Mouse (Mus musculus) thymus, postnatal 36 days (tissue): ENCODE data around the gene Glyatl3.

Experiments
- DNase-seq, 2 experiments: peaks; one replicate each; pipeline ENCODE4 v3.0.0; 2022; ENCODE audit warnings: mixed read lengths in 2 of 2

Glyatl3 gene

DNA sequence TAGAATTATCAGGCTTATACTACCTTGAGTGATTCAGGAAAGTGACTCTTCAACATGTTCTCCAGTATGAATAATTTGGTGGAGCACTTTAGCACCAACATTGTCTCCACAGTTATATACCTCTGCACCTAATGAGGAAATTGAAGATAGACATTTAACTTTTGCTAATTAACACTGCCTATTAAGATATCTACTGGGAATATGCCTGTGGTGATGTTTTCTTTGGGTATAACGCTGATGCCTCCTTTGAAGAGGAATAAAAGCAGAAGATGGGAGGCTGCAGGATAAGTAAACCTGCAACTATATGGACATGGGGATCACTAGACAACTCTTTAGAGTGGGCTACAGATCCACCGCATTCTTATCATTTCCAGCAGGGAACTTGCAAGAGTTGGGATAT lies at the start of gene Glyatl3:
Glyatl3 (minus strand) TSS at position 101 of the 400 bp plus-strand sequence.
- DNase-seq = no peak

- no peak for DNase-seq
Measured at GRCm38 (mm10) chr17:40948518-40948917, 34.4 kb upstream of the Glyatl3 start.

DNA sequence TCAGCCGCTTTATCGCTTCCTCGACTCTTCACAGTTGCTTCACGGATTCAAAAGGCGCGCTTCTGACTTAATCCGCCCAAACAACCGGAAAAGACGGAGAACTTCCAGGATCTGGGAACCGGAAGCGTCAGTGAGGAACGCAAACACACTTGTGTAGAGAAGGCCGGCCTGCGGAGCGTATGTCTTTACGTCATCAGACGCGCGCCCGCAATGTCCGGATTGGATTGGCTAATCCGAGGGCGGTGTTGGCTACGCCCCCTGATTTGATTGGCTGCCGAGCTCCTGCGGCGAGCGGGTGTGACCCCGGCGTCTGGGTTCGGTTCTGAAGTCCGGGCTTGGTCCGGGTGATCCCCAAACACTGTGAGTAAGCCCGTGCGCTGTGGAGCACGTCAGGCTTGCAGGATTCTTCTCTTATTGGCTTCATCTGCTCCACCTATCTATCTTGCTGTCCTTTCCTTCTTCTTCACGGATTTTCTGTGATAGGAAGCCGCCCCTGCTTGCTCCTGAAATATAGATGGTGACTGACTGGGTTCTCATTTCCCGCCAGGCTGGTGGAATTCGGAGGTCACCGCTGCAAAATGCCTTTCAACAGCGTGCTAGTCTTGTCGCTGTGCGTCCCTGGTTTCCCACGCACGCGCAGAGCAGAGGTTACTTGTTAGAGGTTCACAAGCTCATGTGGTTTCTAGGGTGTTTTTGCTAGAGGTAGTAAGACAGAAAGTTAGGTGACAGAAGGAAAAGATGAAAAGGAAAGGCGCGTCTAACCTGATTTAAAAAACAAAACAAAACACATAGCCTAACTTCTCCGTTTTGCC lies 20.5 kb upstream of the Glyatl3 start, which contains the start of the genes Mut and Cenpq:
Mut (plus strand) TSS at position 266 of the 812 bp plus-strand sequence.
Cenpq (minus strand) TSS at position 628 of the 812 bp plus-strand sequence.
- DNase-seq = peak; percentile 93 to 94

GRCm38 (mm10) chr17:40933985-40934384 lies 19.8 kb upstream of the Glyatl3 start:
- no peak for DNase-seq

DNA sequence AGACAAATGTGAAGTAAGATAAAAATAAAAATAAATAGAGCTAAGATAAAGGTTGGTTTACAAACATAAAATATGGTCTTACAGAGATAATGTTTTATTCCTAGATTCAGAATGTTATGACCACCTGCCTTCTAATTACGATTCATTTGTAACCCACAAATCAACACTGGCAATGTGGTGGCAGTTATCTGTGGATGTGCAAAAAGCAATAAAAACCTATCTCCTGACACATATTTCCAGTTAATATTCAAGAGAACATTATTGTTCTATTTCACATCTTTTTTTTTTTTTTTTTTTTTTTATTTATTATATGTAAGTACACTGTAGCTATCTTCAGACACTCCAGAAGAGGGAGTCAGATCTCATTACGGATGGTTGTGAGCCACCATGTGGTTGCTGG lies 1.3 kb upstream of the Glyatl3 start:
- DNase-seq = no peak

DNA sequence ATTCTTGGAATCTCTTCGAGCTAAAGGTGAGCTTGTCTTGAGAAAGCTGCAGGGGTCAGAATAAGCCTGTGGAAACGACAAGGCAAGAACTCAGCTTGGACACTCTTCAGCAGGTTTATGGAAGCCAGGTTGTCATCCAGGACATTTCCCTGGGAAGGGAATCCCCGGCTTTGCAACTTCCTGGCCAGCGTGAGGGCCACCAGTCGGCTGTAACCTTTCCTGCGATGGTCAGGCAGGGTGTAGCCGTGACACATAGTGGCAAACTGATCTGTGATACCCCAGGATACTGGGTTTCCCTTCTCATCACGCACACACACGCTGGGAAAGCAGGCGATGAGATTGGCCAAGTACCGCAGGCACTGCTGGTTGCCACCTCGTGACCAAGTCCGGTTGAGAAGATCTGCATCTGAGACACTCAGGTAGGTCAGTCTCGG lies 9.4 kb downstream of the Glyatl3 start:
- no peak for DNase-seq

DNA sequence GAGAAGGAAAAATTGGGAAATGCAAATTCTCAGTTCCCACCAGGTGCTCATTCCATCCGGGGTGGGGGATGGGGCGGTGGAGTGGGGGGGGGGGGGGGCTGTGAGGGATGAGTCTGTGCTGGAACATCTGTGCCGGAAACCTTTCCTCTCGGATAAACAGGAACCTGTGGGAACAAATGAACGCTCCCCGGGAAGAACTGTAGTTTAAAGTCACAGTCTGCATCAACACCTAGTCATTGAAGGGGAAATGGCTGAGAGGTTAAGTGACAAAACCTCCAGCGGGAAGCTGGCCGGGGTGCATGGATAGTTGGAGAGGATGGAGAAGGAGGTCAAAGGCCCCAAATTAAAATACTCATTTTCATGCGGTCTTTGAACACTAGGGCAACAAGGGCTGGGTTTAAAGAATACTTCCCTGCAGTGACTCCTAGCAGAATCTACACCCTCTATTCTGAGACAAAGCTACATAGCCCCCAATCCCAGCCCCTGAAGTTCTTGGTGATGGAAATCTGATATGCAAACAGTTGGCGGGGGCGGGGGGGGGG lies 10.0 kb downstream of the Glyatl3 start:
- no peak for DNase-seq

DNA sequence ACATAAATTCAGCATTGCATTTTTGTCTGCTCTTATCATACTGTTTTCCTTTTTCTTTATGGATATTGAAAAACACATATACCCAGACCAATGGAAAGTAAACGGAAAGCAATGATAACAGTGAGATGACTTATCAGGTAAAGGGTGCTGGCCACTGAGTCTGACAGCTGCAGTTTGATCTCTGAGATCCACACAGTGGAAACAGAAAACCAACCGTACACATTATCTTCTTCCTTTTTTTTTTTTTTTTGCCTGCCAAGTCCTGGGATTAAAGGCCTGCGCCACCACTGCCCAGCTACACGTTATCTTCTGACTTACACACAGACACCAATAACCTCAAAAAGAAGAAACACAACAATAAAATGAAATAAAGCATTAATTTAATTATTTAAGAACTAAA lies 10.8 kb downstream of the Glyatl3 start:
- DNase-seq = no peak

GRCm38 (mm10) chr17:40899783-40900363 lies 14.3 kb downstream of the Glyatl3 start:
- no peak for DNase-seq

DNA sequence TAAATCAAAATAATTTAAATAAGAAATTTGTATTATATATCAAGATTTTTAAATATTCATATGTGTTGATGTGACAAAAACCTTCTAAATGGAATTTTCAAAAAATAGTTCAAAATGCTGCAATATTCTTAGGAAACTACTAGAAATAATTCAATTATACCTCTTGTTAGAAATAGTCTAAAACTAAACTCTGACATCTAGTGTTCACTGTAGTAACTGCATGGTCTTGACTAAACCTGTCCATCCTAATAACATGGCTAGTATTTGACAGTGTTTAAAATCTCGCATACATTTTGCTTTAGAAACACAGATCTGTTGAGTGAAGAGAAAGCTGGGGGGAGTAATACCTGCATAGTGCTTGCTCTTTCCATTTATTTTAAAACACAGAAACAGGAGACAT lies 17.3 kb downstream of the Glyatl3 start:
- DNase-seq = no peak

DNA sequence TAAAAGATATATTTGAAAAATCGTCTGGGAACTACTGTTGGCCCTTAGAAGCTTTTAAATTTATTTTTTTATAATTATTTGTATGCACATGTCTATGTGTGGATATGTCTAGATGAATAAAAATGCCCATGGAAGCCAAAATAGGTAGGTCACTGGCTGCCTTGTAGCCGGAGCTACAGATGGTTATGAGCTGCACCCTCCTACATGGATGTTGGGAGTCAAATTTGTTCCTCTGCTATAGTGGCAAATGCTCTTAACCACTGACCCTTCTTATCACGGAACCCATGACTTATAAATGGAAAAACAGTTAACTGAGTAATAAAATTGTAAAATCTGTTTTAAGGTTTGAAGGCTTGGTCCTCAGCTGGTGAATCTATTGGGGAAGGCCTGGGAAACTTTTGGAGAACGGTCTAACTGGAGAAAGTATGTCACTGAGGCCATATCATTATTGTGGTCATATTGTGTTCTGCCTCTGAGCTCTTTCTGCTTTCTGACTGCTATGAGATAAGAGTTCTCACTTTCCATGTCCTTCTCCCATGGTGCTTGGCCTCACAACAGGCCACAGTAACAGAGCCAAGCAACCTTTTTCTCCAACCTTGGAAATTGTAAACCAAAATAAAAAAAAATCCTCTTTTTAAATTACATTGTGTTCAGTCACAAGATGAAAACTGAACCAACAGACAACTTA lies 26.2 kb downstream of the Glyatl3 start:
- no peak for DNase-seq

DNA sequence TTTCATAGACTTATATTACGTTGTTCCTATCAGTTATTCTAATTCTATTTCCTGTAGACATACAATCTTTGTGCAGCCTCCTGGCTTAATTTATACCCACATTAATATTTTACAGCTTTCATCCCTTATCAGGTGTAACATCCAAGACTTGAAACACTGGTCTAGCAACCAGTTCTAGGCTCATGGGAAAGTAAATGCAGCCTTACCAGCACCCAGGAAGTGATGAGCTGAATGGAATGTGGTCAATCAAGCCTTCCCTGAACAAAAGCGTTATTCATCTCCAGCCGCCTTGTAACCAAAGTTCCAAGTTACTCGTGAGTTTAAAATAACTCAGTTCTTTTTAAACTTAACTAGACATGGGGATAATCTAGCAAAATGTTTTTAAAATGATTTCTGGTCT lies 29.0 kb downstream of the Glyatl3 start:
- no peak for DNase-seq

DNA sequence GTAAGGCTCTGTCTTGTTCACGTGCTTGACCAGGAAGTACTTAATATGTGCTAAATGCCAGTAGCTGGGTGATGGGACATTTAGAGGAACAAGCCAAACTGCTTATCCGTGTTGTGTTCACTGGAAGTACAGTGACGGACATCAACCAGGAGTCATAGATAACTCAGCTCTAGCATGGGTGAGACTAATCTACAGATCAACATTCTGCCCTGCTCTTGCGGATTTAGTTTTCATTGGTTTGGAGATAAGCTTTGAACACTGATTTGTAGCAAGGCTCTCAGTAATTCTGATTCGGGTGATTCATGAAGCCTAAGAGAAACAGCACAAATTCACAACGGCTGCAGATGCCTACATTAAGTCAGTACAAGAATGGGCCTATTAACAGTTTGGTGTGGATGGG lies 32.0 kb downstream of the Glyatl3 start:
- DNase-seq = no peak

DNA sequence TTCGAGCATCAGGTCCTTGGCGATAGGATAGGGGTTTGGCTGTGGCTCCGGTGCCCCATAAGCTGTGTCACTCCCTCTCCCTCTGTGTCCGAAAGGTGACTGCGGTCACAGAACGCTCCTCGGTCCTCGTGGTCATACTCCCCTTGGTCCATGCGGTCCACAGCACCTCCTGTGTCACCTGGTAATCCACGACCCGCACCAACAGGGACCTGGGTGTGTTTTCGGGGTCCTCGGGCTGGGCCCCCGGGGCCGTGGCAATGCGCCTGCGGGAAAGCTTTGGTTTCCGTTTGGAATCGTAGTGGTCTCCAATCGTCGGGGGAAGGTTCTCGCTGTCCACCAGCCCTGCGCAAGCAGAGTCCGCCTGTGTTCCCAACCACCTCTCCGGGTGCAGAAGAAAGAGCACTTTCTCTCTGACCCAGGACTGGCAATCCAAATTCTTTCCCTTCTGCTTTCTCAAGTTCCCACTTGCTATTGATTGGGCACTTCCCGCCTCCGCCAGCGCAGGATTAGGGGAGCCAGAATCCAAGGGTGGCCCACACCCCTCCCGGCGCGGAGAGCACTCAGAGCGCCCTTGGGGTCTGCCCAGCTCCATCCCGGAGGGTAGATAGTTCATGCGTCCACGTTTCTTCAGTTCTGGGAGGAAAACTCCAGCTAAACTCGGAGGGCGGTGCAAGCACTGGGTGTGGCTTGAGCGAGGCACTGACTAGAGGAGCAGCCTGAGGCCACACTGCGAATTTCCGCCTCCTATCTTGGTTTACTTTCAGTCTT lies 34.0 kb downstream of the Glyatl3 start, which contains the start of gene 9130008F23Rik:
9130008F23Rik (minus strand) TSS at position 636 of the 768 bp plus-strand sequence.
- no peak for DNase-seq

GRCm38 (mm10) chr17:40879528-40879923 lies 34.6 kb downstream of the Glyatl3 start:
- DNase-seq = no peak

- DNase-seq = no peak
Measured at GRCm38 (mm10) chr17:40877741-40878140, 36.4 kb downstream of the Glyatl3 start.

- no peak for DNase-seq
Measured at GRCm38 (mm10) chr17:40875568-40875967, 38.6 kb downstream of the Glyatl3 start.

DNA sequence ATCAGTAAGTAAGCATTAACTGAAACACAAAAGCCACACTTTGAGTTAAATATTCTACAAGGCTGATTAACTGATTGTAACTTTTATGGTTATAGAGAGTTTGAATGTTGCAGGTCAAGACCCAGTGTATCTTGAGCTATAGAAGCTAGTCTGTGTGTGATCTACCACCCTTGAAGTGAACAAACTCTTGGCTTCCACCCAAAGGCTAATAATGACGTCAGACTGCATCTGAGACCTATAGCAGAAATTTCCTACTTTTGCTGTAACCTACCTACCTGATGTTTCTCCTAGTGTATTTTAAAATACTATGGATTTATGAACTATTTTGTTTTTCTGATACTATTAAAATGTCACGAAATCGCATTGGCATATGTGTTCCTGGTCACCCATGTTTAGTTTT lies 39.4 kb downstream of the Glyatl3 start:
- no peak for DNase-seq

GRCm38 (mm10) chr17:40873582-40874011 lies 40.6 kb downstream of the Glyatl3 start:
- no peak for DNase-seq

GRCm38 (mm10) chr17:40872626-40873025 lies 41.5 kb downstream of the Glyatl3 start:
- DNase-seq = no peak

DNA sequence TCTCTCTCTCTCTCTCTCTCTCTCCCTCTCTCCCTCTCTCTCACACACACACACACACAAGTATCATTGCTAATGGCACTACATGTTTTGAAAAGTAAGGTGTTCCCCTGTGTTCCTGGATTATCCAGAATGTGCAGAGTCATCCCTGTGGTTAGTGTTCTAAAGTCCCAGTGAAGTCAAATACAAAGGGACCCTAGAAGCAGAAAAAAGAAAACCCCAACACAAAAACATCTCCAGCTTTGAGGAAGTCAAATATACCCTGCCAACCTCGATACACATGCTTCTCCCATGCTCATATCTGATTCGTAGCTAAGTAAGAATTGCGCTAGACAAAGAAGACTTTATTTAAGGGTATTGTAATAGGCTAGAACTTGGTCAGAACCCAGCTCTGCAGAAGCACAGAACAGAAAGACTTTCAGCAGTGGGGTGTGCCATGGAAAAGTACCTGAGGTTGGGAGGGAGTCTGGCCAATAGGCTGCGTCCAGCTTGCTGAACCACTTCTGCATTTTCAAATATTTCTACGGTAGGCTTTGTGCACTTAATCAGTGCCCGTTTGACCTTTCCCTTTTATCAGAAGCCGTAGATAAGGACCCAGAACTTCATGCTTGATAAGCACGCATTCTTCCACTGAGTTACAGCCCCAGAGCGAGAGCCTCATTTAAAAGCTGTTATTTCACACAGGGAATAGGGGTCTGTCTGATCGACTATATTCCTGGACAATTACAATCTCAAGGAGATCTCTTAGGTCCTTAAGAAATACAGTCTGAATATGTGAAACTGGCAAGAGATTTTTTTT lies 45.0 kb downstream of the Glyatl3 start:
- DNase-seq = no peak

DNA sequence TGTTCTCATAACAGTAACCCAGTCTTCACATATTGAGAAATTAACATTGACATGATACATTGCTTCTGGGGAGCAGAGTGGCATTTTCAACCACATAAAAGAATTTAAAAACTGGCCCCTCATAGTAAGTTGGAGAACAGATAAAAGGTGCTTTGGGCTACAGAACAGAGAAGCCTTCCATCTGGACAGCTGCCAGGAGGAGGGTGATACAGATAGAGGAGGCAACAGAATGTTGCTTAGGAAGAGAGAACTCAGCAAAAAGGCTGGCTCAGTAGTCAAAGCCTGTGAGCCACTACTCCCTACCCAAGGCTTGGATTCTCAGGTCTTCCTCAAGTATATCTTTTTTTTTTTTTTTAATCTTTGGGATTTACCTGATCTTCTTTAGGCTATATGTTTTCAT lies 59.1 kb downstream of the Glyatl3 start:
- DNase-seq = no peak
